Mouse (Mus musculus) thymus, postnatal 14 days (tissue): ENCODE results near the gene Ifna4.
A peak's percentile ranks its signal among the peaks of the same experiment; 100 is the strongest.

Source experiments
- DNase-seq: peaks from one replicate; pipeline ENCODE4 v3.0.0; 2021

The Ifna4 gene

GRCm38 (mm10) chr4:88867366-88867925 lies 25.8 kb downstream of the Ifna4 start:
- peak; percentile 85 for DNase-seq

GRCm38 (mm10) chr4:88867926-88868911 lies 26.6 kb downstream of the Ifna4 start:
- peak; percentile 73 for DNase-seq

GRCm38 (mm10) chr4:88872691-88873090 lies 31.0 kb downstream of the Ifna4 start:
- DNase-seq, result peak; percentile 41

- DNase-seq, result no peak
Measured at GRCm38 (mm10) chr4:88875435-88876095, 33.9 kb downstream of the Ifna4 start.

GRCm38 (mm10) chr4:88876520-88876919 lies 34.9 kb downstream of the Ifna4 start:
- no peak for DNase-seq

- peak; percentile 26 for DNase-seq
Measured at GRCm38 (mm10) chr4:88878246-88878645, 36.6 kb downstream of the Ifna4 start.

- no peak for DNase-seq
Measured at GRCm38 (mm10) chr4:88878772-88879171, 37.1 kb downstream of the Ifna4 start.

GRCm38 (mm10) chr4:88880101-88880500 lies 38.4 kb downstream of the Ifna4 start, which contains the start of gene Ifne:
Gene Ifne, minus strand, starts transcription at chr4:88880201.
- DNase-seq, result no peak

GRCm38 (mm10) chr4:88888236-88888635 lies 46.6 kb downstream of the Ifna4 start:
- DNase-seq, result no peak
